Mouse (Mus musculus) liver, embryonic 14.5 days (tissue): ENCODE measurements around the gene Klc3. TPM values are rescaled to one million over a fixed set of nuclear protein-coding genes. Genes with fewer than 3 reads are reported as not detected.

Experiments used
- ATAC-seq: fragments of 200-750 bp; cut with Nextera tagmentation; 2 replicates; pipeline ENCODE4 v1.8.0; 2017; ENCODE audit warnings: moderate number of reproducible peaks, mild to moderate bottlenecking, moderate library complexity; ENCODE audit not compliant: insufficient read depth
- DNase-seq, 3 experiments: peaks; one replicate each; pipeline ENCODE4 v3.0.0-alpha.2; 2012 to 2013; ENCODE audit warnings: low read depth in 3 of 3, low spot score in 3 of 3
- H3K27ac ChIP-seq: fragments of 300-500 bp; sonication (generic); 2 replicates; pipeline ENCODE4 v1.5.1; 2014; ENCODE audit warnings: moderate library complexity, mild to moderate bottlenecking, control low read depth, inconsistent platforms
- H3K27me3 ChIP-seq: fragments of 300-500 bp; sonication (generic); 2 replicates; pipeline ENCODE4 v1.6.1; 2014; ENCODE audit warnings: mild to moderate bottlenecking, low read length, moderate library complexity; ENCODE audit not compliant: control insufficient read depth, insufficient read depth
- H3K36me3 ChIP-seq: fragments of 300-500 bp; sonication (generic); replicated peaks from 2 replicates; pipeline ENCODE4 v1.6.1; 2014; ENCODE audit warnings: low read depth; ENCODE audit not compliant: control insufficient read depth, insufficient read depth
- H3K4me1 ChIP-seq, 2 experiments: fragments of 200-500 bp in 1 of 2; fragments of 300-500 bp in 1 of 2; sonication (generic) in 1 of 2; replicated peaks; 2 replicates each; pipeline ENCODE4 v1.6.1; 2012 to 2014; ENCODE audit warnings: antibody characterized with exemption in 1 of 2, inconsistent platforms in 1 of 2, low read length in 1 of 2; ENCODE audit not compliant: control insufficient read depth in 2 of 2, insufficient read depth in 2 of 2
- H3K4me2 ChIP-seq: fragments of 300-500 bp; sonication (generic); 2 replicates; pipeline ENCODE4 v1.6.1; 2014; ENCODE audit warnings: low read depth, mild to moderate bottlenecking, control low read depth, moderate library complexity
- H3K4me3 ChIP-seq, 2 experiments: fragments of 200-500 bp in 1 of 2; fragments of 300-500 bp in 1 of 2; sonication (generic) in 1 of 2; 2 replicates each; pipeline ENCODE4 v1.5.1; 2012 to 2014; ENCODE audit warnings: low read depth in 2 of 2, low read length in 2 of 2, mild to moderate bottlenecking in 2 of 2, control low read depth in 1 of 2, inconsistent platforms in 1 of 2, moderate library complexity in 1 of 2; ENCODE audit not compliant: insufficient read depth in 1 of 2
- H3K9ac ChIP-seq: fragments of 300-500 bp; sonication (generic); replicated peaks from 2 replicates; pipeline ENCODE4 v1.6.1; 2014; ENCODE audit warnings: mild to moderate bottlenecking, control low read depth, moderate library complexity
- H3K9me3 ChIP-seq: fragments of 300-500 bp; sonication (generic); 2 replicates; pipeline ENCODE4 v1.6.1; 2016; ENCODE audit warnings: low read length, mixed read lengths; ENCODE audit not compliant: control insufficient read depth
- CTCF ChIP-seq: IDR thresholded peaks from 2 replicates; pipeline ENCODE4 v1.5.1; 2016; ENCODE audit warnings: antibody characterized with exemption, low read depth, control low read depth
- EP300 ChIP-seq: IDR thresholded peaks from 2 replicates; pipeline ENCODE4 v1.6.1; 2016; ENCODE audit warnings: antibody characterized with exemption, low read depth
- WGBS: fragments of 180-500 bp; shearing (Covaris S2); extraction: QIAGEN DNeasy Blood & Tissue Kit; methylation state at CpG from one replicate; pipeline ENCODE4 v1.1.7; 2014; ENCODE audit not compliant: insufficient replicate concordance; 5-methylcytosine and 5-hydroxymethylcytosine counted together
- polyA plus RNA-seq, 2 experiments: library from polyadenylated mRNA; depleted of rRNA in 1 of 2; stranded (reverse) in 1 of 2; unstranded in 1 of 2; fragments of >200 nt; fragmentation: Nextera tagmentation in 1 of 2; extraction: Ambion mirVana in 1 of 2; gene quantifications; 2 replicates each; pipeline versions ENCODE4 v1.2.1 to v1.2.3; 2012 to 2014

Klc3 gene
- polyA plus RNA-seq, 2 experiments, result 0.13 to 0.21 TPM

DNA sequence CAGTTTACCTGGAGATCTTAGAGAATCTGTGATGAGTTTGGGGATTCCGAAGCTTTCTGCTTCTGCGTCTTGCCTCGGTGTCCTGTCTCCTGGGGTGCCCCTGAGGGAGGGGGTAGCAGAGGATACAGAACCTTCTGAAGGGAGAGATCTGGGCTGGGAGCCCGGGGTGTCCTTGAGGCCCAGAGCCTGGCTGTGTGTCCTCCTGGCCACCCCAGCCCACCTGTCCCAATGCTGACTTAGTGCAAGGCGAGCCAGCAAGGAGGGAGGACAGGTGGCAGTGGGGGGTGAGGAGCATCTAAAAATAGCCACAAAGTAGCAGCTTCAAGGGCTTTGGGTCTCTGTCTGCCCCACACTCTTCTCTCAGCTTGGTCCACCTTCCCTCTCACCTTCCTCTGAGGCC, 7.9 kb upstream of the Klc3 start:
- Histone ChIP-seq H3K9me3 (no peaks in the 10 kb centered on the region), H3K36me3 (no peaks in the 10 kb centered on the region), H3K27ac (no peak overlapping the region), H3K4me2 (no peak overlapping the region), H3K4me1 (no peaks in the 10 kb centered on the region), H3K9ac (no peak overlapping the region), H3K4me3 (no peak overlapping the region), H3K27me3 (no peaks in the 10 kb centered on the region; the same call in 1 of the 2 replicates)
- DNase-seq, result no peak
- TF ChIP-seq CTCF (no peak), EP300 (no peak)
- no peak for ATAC-seq
- 64% methylated on average over 5 of the region's 5 CpGs for WGBS

- Histone ChIP-seq H3K9ac (no peak overlapping the region), H3K27me3 (no peaks in the 10 kb centered on the region), H3K27ac (no peak overlapping the region), H3K36me3 (no peaks in the 10 kb centered on the region), H3K4me1 (no peaks in the 10 kb centered on the region), H3K4me3 (no peak overlapping the region), H3K9me3 (no peaks in the 10 kb centered on the region), H3K4me2 (no peak overlapping the region)
- 58% methylated on average over 11 of the region's 11 CpGs for WGBS
- TF ChIP-seq CTCF (no peak), EP300 (no peak)
- ATAC-seq (no peak), DNase-seq (no peak)
Observed at GRCm38 (mm10) chr7:19410766-19411344, 7.0 kb upstream of the Klc3 start.

GRCm38 (mm10) chr7:19409753-19410152, 5.8 kb upstream of the Klc3 start:
- 48% methylated on average over 6 of the region's 6 CpGs for WGBS
- Histone ChIP-seq H3K4me2 (no peak overlapping the region), H3K4me3 (no peak overlapping the region), H3K27me3 (peaks cover 5% of the 10 kb centered on the region), H3K36me3 (no peaks in the 10 kb centered on the region), H3K27ac (no peak overlapping the region), H3K9me3 (no peaks in the 10 kb centered on the region), H3K9ac (no peak overlapping the region), H3K4me1 (no peaks in the 10 kb centered on the region)
- no peak for DNase-seq
- no peak for ATAC-seq
- TF ChIP-seq CTCF, result no peak
- no peak for TF ChIP-seq EP300

DNA sequence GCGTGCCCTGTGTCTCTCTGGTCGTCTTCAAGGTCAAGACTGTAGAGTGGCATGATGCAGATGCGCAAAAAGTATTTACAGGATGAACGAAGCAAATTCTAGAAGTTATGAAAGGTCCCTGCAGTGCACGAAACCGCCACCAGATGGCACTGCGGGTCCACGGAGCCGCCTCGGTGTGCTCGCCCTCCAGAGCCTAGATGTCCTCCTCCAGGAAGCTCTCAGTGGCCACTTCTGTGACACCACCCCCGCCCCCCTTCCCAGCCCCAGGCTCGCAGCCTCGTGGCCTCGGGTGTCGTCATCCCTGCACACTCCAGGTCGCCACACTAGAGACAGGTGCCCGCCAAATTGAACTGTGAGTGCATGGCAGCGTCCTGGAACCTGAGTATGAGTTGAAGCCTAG, 1.5 kb upstream of the Klc3 start:
- H3K27me3 ChIP-seq, result peaks cover 30% of the 10 kb centered on the region
- no peak overlapping the region for H3K4me3 ChIP-seq
- no peaks in the 10 kb centered on the region for H3K36me3 ChIP-seq
- no peak overlapping the region for H3K9ac ChIP-seq
- H3K4me1 ChIP-seq, result peaks cover 0 to 2% of the 10 kb centered on the region in 2 experiments; a peak in 1 of 4 replicates
- ATAC-seq (peak; percentile 42; the same call in 1 of the 2 replicates), DNase-seq (peak; percentile 37 to 60 (median 42))
- WGBS, result 2% methylated on average over 19 of the region's 19 CpGs
- no peak overlapping the region for H3K27ac ChIP-seq
- peaks cover 2% of the 10 kb centered on the region for H3K9me3 ChIP-seq
- H3K4me2 ChIP-seq, result peak overlapping the region; percentile 47
- peak; percentile 98 for TF ChIP-seq CTCF
- no peak for TF ChIP-seq EP300

DNA sequence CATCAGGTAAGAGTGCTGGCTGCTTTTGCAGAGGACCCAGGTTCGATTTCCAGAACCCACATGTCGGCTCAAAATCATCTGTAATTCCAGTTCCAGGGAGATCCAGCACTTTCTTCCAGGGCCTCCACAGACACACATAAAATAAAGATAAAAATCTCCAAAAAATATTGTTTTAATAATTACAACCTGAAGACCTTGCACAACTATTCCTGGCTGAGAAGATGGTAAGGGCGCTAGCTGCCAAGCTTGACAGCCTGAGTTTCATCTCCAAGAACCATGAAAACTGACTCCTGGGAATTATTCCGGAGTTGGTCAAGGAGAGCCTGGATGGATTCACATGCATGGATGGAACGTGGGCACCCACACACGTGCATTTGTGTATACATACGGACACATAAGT, 572 bp upstream of the Klc3 start, which contains the start of gene Ckm:
TSS of gene Ckm (plus strand) at position 301 of the 400 bp plus-strand sequence.
- no peak for TF ChIP-seq EP300
- no peak for TF ChIP-seq CTCF
- H3K4me1 ChIP-seq, result peaks cover 0 to 2% of the 10 kb centered on the region in 2 experiments; a peak in 1 of 4 replicates
- 45% methylated on average over 7 of the region's 7 CpGs for WGBS
- H3K4me2 ChIP-seq, result peak within 1 kb of the TSS; percentile 83
- H3K36me3 ChIP-seq, result no peaks in the 10 kb centered on the region
- ATAC-seq (no peak), DNase-seq (no peak)
- H3K27me3 ChIP-seq, result peaks cover 34% of the 10 kb centered on the region
- no peak within 1 kb of the TSS for H3K9ac ChIP-seq
- peak within 1 kb of the TSS; percentile 24 to 48 for H3K4me3 ChIP-seq
- peaks cover 2% of the 10 kb centered on the region for H3K9me3 ChIP-seq
- no peak within 1 kb of the TSS for H3K27ac ChIP-seq
